Mouse (Mus musculus) WW6 (cell line): Measurements from ENCODE around the gene Mef2b.

ENCODE experiments used
- DNase-seq: peaks from one replicate; pipeline ENCODE4 v3.0.0-alpha.2; 2013; ENCODE audit warnings: low read depth, low spot score

Mef2b gene

GRCm38 (mm10) chr8:70134086-70134485, 5.4 kb upstream of the Mef2b start:
- DNase-seq = no peak

- DNase-seq = no peak
These were observed 4.6 kb upstream of the Mef2b start for GRCm38 (mm10) chr8:70134931-70135330.

GRCm38 (mm10) chr8:70136591-70136990, 2.9 kb upstream of the Mef2b start:
- DNase-seq = no peak

GRCm38 (mm10) chr8:70137890-70138289, 1.6 kb upstream of the Mef2b start:
- DNase-seq = no peak

GRCm38 (mm10) chr8:70139981-70140380, 470 bp downstream of the Mef2b start:
- no peak for DNase-seq

- DNase-seq = no peak
These were observed 8.4 kb downstream of the Mef2b start for GRCm38 (mm10) chr8:70147678-70148607.

- no peak for DNase-seq
These were observed 10.6 kb downstream of the Mef2b start for GRCm38 (mm10) chr8:70150158-70150557.

- peak; percentile 75 for DNase-seq
These were observed 13.2 kb downstream of the Mef2b start for GRCm38 (mm10) chr8:70152537-70153257.

- no peak for DNase-seq
These were observed 17.8 kb downstream of the Mef2b start for GRCm38 (mm10) chr8:70157240-70157800.

GRCm38 (mm10) chr8:70158069-70158853, 18.8 kb downstream of the Mef2b start:
- DNase-seq = peak; percentile 79

- DNase-seq = no peak
These were observed 19.7 kb downstream of the Mef2b start for GRCm38 (mm10) chr8:70159211-70159610.

- no peak for DNase-seq
These were observed 20.5 kb downstream of the Mef2b start for GRCm38 (mm10) chr8:70160015-70160414.

- no peak for DNase-seq
These were observed 23.8 kb downstream of the Mef2b start for GRCm38 (mm10) chr8:70163316-70163715.

- peak; percentile 70 for DNase-seq
These were observed 27.1 kb downstream of the Mef2b start for GRCm38 (mm10) chr8:70166504-70167110.

GRCm38 (mm10) chr8:70170116-70170515, 30.6 kb downstream of the Mef2b start:
- no peak for DNase-seq

GRCm38 (mm10) chr8:70170748-70171147, 31.2 kb downstream of the Mef2b start:
- DNase-seq = no peak

- DNase-seq = no peak
These were observed 31.7 kb downstream of the Mef2b start for GRCm38 (mm10) chr8:70171240-70171639.

- peak; percentile 90 for DNase-seq
These were observed 32.7 kb downstream of the Mef2b start, which contains the start of gene Tmem161a for GRCm38 (mm10) chr8:70172043-70172681. Gene Tmem161a, plus strand, starts transcription at chr8:70172356.

GRCm38 (mm10) chr8:70173320-70173719, 33.8 kb downstream of the Mef2b start:
- DNase-seq = no peak

- no peak for DNase-seq
These were observed 34.6 kb downstream of the Mef2b start for GRCm38 (mm10) chr8:70174079-70174478.

GRCm38 (mm10) chr8:70178231-70178630, 38.7 kb downstream of the Mef2b start:
- no peak for DNase-seq
